Mouse (Mus musculus): Measurements from ENCODE around the gene Gm21738. TPM values are rescaled to one million over a fixed set of nuclear protein-coding genes. Genes with fewer than 3 reads are reported as not detected.

The Gm21738 gene
- polyA plus RNA-seq (2012; rRNA removed; ENCODE audit: low replicate concordance): not detected in 2 replicates

GRCm38 (mm10) chr14:19418830-19419229, at the start of gene Gm21738:
Gm21738 (minus strand) TSS chr14:19418930.

Other genes starting within 250 kb of the Gm21738 start
- not detected in 2 replicates for gene Gm2244, start 131.0 kb upstream of the Gm21738 start, polyA plus RNA-seq (2012; rRNA removed; ENCODE audit: low replicate concordance)
- 0.25 and 0.88 TPM in 2 replicates for gene Gm2237, start 166.2 kb upstream of the Gm21738 start, polyA plus RNA-seq (2012; rRNA removed; ENCODE audit: low replicate concordance)
- not detected in 2 replicates for gene Gm5458, start 183.7 kb upstream of the Gm21738 start, polyA plus RNA-seq (2012; rRNA removed; ENCODE audit: low replicate concordance)

Measured in mammary gland, adult 2 months (tissue).